Mouse (Mus musculus) small intestine, adult 2 months (tissue): ENCODE measurements around the gene Egfl8. TPM values are rescaled to one million over a fixed set of nuclear protein-coding genes. Genes with fewer than 3 reads are reported as not detected.

Experiments
- H3K27ac ChIP-seq: fragments of 200-500 bp; 2 replicates; pipeline ENCODE4 v1.5.1; 2012; ENCODE audit warnings: low read depth, low read length, control low read depth, inconsistent platforms; ENCODE audit not compliant: insufficient read depth
- H3K27me3 ChIP-seq: fragments of 200-500 bp; 2 replicates; pipeline ENCODE4 v1.6.1; 2012; ENCODE audit warnings: mild to moderate bottlenecking, moderate library complexity, low read length, inconsistent platforms; ENCODE audit not compliant: control insufficient read depth, insufficient read depth
- H3K36me3 ChIP-seq: fragments of 200-500 bp; 2 replicates; pipeline ENCODE4 v1.6.1; 2012; ENCODE audit warnings: mild to moderate bottlenecking, low read length, control low read depth, inconsistent platforms; ENCODE audit not compliant: control insufficient read depth, insufficient read depth
- H3K4me1 ChIP-seq: fragments of 200-500 bp; 2 replicates; pipeline ENCODE4 v1.6.1; 2012; ENCODE audit warnings: low read length, inconsistent platforms, mixed read lengths; ENCODE audit not compliant: control insufficient read depth, insufficient read depth, insufficient read length
- H3K4me3 ChIP-seq: fragments of 200-500 bp; 2 replicates; pipeline ENCODE4 v1.5.1; 2012; ENCODE audit warnings: low read depth, mild to moderate bottlenecking, control low read depth, inconsistent platforms, low read length, moderate library complexity
- CTCF ChIP-seq: fragments of 200-500 bp; IDR thresholded peaks from 2 replicates; pipeline ENCODE4 v1.5.1; 2012; ENCODE audit warnings: low read depth, mild to moderate bottlenecking, control low read depth, inconsistent platforms, low read length, moderate library complexity, mixed read lengths; ENCODE audit not compliant: insufficient replicate concordance, insufficient read length; ENCODE audit errors: extremely low read depth
- POLR2A ChIP-seq: fragments of 200-500 bp; IDR thresholded peaks from 2 replicates; pipeline ENCODE4 v1.6.1; 2012; ENCODE audit warnings: low read depth, mild to moderate bottlenecking, control low read depth, inconsistent platforms, low read length, moderate library complexity
- WGBS: fragments of 180-500 bp; shearing (Covaris S2); methylation state at CpG from one replicate; pipeline ENCODE4 v1.1.7; 2018; 5-methylcytosine and 5-hydroxymethylcytosine counted together
- polyA plus RNA-seq: library from polyadenylated mRNA; depleted of rRNA; stranded (reverse); fragments of >200 nt; gene quantifications from 2 replicates; pipeline ENCODE4 v1.2.3, GENCODE M21; 2012

The Egfl8 gene
- polyA plus RNA-seq, 1 experiment: 2.3 TPM

GRCm38 (mm10) chr17:34648141-34648890 lies 32.5 kb upstream of the Egfl8 start:
- 85% methylated on average over 16 of the region's 16 CpGs for WGBS
- TF ChIP-seq POLR2A: no peak
- no peak for TF ChIP-seq CTCF

DNA sequence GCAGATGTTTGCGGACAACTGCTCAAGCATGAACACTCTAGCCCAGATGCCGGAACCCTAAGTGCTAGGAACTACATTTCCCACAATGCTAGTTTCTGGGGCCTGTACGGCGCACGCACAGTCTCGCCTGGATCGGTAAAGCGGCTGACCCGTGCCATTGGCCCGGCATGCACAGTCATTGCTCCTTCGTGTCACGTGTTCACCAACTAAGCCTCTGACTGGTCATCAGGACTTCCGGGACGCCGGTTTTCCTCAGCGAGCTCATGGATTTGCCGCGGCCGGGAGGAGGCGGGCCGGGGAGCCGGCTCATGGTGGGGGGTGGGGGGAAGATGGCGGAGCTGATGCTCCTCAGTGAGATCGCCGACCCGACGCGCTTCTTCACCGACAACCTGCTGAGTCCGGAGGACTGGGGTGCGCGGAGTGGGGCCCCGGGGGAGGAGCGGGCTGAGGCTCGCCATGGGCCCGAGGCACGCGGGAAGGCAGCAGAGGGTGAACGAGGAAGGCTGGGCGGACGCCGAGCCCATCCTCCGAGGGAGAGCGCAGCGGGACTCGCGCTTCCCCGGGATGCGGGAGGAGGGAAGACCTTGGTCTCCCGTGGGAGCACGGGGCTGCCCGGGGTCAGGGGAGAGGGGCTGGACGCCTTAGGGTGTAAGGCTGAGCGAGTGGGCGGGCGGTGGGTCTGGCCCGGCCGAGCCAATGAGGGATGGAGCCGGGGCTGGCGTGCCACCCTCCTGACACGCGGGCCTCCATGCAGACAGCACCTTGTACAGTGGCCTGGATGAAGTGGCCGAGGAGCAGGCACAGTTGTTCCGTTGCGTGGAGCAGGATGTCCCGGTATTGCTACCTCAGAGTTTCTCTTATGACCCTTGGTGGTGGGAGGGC lies 31.4 kb upstream of the Egfl8 start, which contains the start of gene Atf6b:
TSS of gene Atf6b (plus strand) at position 241 of the 882 bp plus-strand sequence.
- WGBS: under 1% methylated on average over 65 of the region's 66 CpGs
- peaks cover 8% of the 10 kb centered on the region for H3K4me1 ChIP-seq
- TF ChIP-seq POLR2A (peak; percentile 70; the same call in 1 of the 2 replicates), CTCF (no peak)
- H3K4me3 ChIP-seq: peak within 1 kb of the TSS; percentile 88
- H3K27ac ChIP-seq: no peak within 1 kb of the TSS; the same call in 1 of the 2 replicates
- H3K27me3 ChIP-seq: no peaks in the 10 kb centered on the region
- peaks cover 18% of the 10 kb centered on the region for H3K36me3 ChIP-seq

More at GRCm38 (mm10) chr17:34648141-34648890, 32.5 kb upstream of the Egfl8 start:
- Histone ChIP-seq H3K36me3 (peaks cover 26% of the 10 kb centered on the region), H3K27me3 (no peaks in the 10 kb centered on the region), H3K4me1 (peaks cover 8% of the 10 kb centered on the region), H3K27ac (no peak overlapping the region), H3K4me3 (peak overlapping the region; percentile 4; the same call in 1 of the 2 replicates)

DNA sequence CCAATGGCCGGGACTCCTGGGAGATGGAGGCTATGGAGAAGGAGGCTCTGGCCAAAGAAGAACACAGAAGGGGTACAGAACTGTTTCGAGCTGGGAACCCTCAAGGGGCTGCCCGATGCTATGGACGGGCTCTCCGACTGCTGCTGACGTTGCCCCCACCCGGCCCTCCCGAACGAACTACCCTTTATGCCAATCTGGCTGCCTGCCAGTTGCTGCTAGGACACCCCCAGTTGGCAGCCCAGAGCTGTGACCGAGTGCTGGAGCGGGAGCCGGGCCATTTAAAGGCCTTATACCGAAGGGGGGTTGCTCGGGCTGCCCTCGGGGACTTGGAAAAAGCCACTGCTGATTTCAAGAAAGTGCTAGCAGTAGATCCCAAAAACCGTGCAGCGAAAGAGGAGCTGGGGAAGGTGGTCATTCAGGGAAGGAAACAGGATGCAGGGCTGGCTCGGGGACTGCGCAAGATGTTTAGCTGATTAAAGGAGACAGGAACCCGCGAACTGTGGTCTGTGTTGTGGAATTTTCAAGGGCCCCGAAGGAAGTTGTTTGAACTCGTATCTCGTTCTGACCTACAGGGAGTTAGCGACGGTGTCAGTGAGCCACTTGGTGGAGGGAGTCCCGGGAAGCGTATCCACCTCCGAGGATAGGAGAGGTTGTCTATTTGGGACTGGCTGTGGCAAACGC lies 30.2 kb upstream of the Egfl8 start:
- H3K36me3 ChIP-seq: peaks cover 7% of the 10 kb centered on the region
- H3K4me3 ChIP-seq: no peak overlapping the region
- H3K27me3 ChIP-seq: no peaks in the 10 kb centered on the region
- WGBS: 82% methylated on average over 30 of the region's 30 CpGs
- TF ChIP-seq POLR2A: no peak
- H3K27ac ChIP-seq: no peak overlapping the region
- peaks cover 8% of the 10 kb centered on the region; the same call in 1 of the 2 replicates for H3K4me1 ChIP-seq

GRCm38 (mm10) chr17:34645256-34645829 lies 29.6 kb upstream of the Egfl8 start:
- TF ChIP-seq CTCF (no peak), POLR2A (no peak)
- Histone ChIP-seq H3K4me1 (peaks cover 8% of the 10 kb centered on the region; the same call in 1 of the 2 replicates), H3K27me3 (no peaks in the 10 kb centered on the region), H3K36me3 (peaks cover 1% of the 10 kb centered on the region; the same call in 1 of the 2 replicates), H3K27ac (no peak overlapping the region), H3K4me3 (peak overlapping the region; percentile 42)
- WGBS: 44% methylated on average over 10 of the region's 10 CpGs

- TF ChIP-seq CTCF (no peak), POLR2A (peak; percentile 77; the same call in 1 of the 2 replicates)
- peaks cover 8% of the 10 kb centered on the region; the same call in 1 of the 2 replicates for H3K4me1 ChIP-seq
- no peaks in the 10 kb centered on the region for H3K36me3 ChIP-seq
- H3K27ac ChIP-seq: peak within 1 kb of the TSS; percentile 53
- H3K27me3 ChIP-seq: no peaks in the 10 kb centered on the region
- H3K4me3 ChIP-seq: peak within 1 kb of the TSS; percentile 65
- WGBS: under 1% methylated on average over 16 of the region's 16 CpGs
Observed at GRCm38 (mm10) chr17:34644608-34645007, 28.8 kb upstream of the Egfl8 start, which contains the start of gene Fkbpl. Gene Fkbpl, plus strand, starts transcription at chr17:34644764.

GRCm38 (mm10) chr17:34643944-34644343 lies 28.2 kb upstream of the Egfl8 start:
- 59% methylated on average over 10 of the region's 10 CpGs for WGBS
- no peak overlapping the region for H3K4me3 ChIP-seq
- H3K36me3 ChIP-seq: no peaks in the 10 kb centered on the region
- peaks cover 8% of the 10 kb centered on the region; the same call in 1 of the 2 replicates for H3K4me1 ChIP-seq
- no peak overlapping the region for H3K27ac ChIP-seq
- H3K27me3 ChIP-seq: no peaks in the 10 kb centered on the region
- TF ChIP-seq POLR2A (no peak), CTCF (peak; percentile 9; the same call in 1 of the 2 replicates)
